Mouse (Mus musculus) G1E (cell line): ENCODE measurements around the gene Crhr2. TPM values are rescaled to one million over a fixed set of nuclear protein-coding genes. Genes with fewer than 3 reads are reported as not detected.
A peak's percentile ranks its signal among the peaks of the same experiment; 100 is the strongest.

ENCODE experiments used
- ATAC-seq: 2 replicates; pipeline ENCODE4 v1.8.0; 2016; ENCODE audit warnings: mild to moderate bottlenecking; ENCODE audit not compliant: insufficient number of reproducible peaks, poor library complexity, low FRiP score, severe bottlenecking; ENCODE audit errors: extremely low read depth
- DNase-seq: peaks from one replicate; pipeline ENCODE4 v3.0.0; 2012; ENCODE audit warnings: low spot score
- H3K27me3 ChIP-seq: 2 replicates; pipeline ENCODE4 v1.6.1; 2012; ENCODE audit warnings: mild to moderate bottlenecking, low read length, inconsistent platforms; ENCODE audit not compliant: insufficient read depth
- H3K36me3 ChIP-seq: replicated peaks from 2 replicates; pipeline ENCODE3; 2012; ENCODE audit warnings: mild to moderate bottlenecking, inconsistent platforms
- H3K4me1 ChIP-seq: 2 replicates; pipeline ENCODE4 v1.6.1; 2012; ENCODE audit warnings: low read depth, low read length, inconsistent platforms, mixed read lengths; ENCODE audit not compliant: insufficient read depth
- H3K4me3 ChIP-seq: 2 replicates; pipeline ENCODE4 v1.5.1; 2012; ENCODE audit warnings: low read depth, mild to moderate bottlenecking, inconsistent platforms, low read length, moderate library complexity, mixed read lengths
- H3K9me3 ChIP-seq: replicated peaks from 2 replicates; pipeline ENCODE4 v1.6.1; 2012; ENCODE audit warnings: inconsistent platforms
- CTCF ChIP-seq: IDR thresholded peaks from 2 replicates; pipeline ENCODE4 v1.5.1; 2012; ENCODE audit warnings: low read depth, low read length, inconsistent platforms, mixed read lengths
- GATA1 ChIP-seq: IDR thresholded peaks from 2 replicates; pipeline ENCODE4 v1.6.1; 2012; ENCODE audit warnings: borderline replicate concordance, low read length, inconsistent platforms, mixed read lengths
- GATA2 ChIP-seq: IDR thresholded peaks from 2 replicates; pipeline ENCODE4 v1.6.1; 2012; ENCODE audit warnings: low read depth, low read length, inconsistent platforms, borderline replicate concordance
- POLR2AphosphoS5 ChIP-seq: IDR thresholded peaks from 2 replicates; pipeline ENCODE4 v1.6.1; 2012; ENCODE audit warnings: low read depth, low read length, inconsistent platforms; ENCODE audit not compliant: insufficient replicate concordance
- TAL1 ChIP-seq: conservative IDR thresholded peaks from 2 replicates; pipeline ENCODE4 v1.6.1; 2012; ENCODE audit warnings: low read depth, low read length, inconsistent platforms, mixed read lengths
- polyA plus RNA-seq: library from polyadenylated mRNA; stranded (reverse); fragments of >175 nt; gene quantifications from 2 replicates; pipeline ENCODE4 v1.2.3, GENCODE M21; 2012
- total RNA-seq, 2 experiments: library from RNA; stranded (forward) in 1 of 2; stranded (reverse) in 1 of 2; fragments of 200-1000 nt in 1 of 2; fragments of >200 nt in 1 of 2; fragmentation: Nextera tagmentation in 1 of 2; gene quantifications; 2 replicates each; pipeline ENCODE4 v1.2.3; 2014 to 2017

Gene Crhr2
- total and polyA plus RNA-seq, 3 experiments = 0.22 TPM; not detected in 2

DNA sequence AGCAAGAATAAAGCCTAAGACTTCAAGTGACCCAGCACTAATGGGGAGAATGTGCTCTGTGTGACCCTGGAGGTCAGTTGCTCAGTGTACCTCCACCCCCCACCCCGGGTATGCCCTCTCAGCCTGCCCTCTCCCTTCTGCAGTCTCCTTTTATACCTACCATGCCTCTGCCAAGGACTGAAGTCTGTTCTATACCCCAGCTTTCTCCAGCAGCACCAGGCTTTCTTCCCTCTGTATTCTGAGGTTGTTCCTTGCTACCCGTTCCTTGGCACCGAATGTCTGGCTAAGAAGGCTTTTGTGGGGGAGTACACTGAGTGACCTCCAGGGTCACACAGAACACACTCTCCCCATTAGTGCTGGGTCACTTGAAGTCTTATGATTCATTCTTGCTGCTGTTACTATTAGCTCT lies 41.1 kb upstream of the Crhr2 start:
- ATAC-seq (no peak), DNase-seq (no peak)
- H3K4me3 ChIP-seq = no peak overlapping the region
- TF ChIP-seq TAL1 = no peak
- no peak for TF ChIP-seq GATA2
- no peak for TF ChIP-seq GATA1
- no peak for TF ChIP-seq CTCF
- TF ChIP-seq POLR2AphosphoS5 = no peak
- no peaks in the 10 kb centered on the region for H3K4me1 ChIP-seq
- no peaks in the 10 kb centered on the region for H3K9me3 ChIP-seq
- H3K36me3 ChIP-seq = no peaks in the 10 kb centered on the region
- 0 out of 2 replicates have a peak, but pooled peaks cover 2% of the 10 kb centered on the region for H3K27me3 ChIP-seq

DNA sequence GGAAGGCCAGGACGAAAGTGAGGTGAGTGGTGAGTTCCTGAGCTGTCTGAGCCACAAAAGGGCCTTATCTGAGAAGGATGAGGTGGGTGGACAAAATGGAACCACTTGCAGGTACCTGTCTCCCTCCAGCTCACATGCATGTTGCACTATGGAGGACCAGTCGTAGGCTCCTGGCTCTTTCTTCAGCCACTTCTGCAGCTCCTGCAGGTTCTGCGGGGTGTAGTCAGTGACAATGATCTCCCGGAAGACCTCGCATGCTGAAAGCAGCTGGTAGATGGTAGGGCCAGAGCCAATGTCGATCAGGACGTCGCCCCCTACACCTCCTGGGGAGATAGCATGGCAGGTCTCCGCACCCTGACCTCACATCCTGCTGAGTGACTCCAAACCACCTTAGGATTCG lies 40.4 kb upstream of the Crhr2 start:
- H3K9me3 ChIP-seq = no peaks in the 10 kb centered on the region
- ATAC-seq (no peak), DNase-seq (no peak)
- no peak overlapping the region for H3K4me3 ChIP-seq
- no peaks in the 10 kb centered on the region for H3K36me3 ChIP-seq
- TF ChIP-seq TAL1 (no peak), GATA1 (no peak), GATA2 (no peak), CTCF (no peak), POLR2AphosphoS5 (no peak)
- no peaks in the 10 kb centered on the region for H3K4me1 ChIP-seq
- H3K27me3 ChIP-seq = 0 out of 2 replicates have a peak, but pooled peaks cover 2% of the 10 kb centered on the region

- no peaks in the 10 kb centered on the region for H3K27me3 ChIP-seq
Measured at GRCm38 (mm10) chr6:55171638-55172037, 38.8 kb upstream of the Crhr2 start.

GRCm38 (mm10) chr6:55169818-55170217 lies 37.0 kb upstream of the Crhr2 start:
- H3K4me1 ChIP-seq = 0 out of 2 replicates have a peak, but pooled peaks cover 2% of the 10 kb centered on the region
- no peaks in the 10 kb centered on the region for H3K36me3 ChIP-seq
- ATAC-seq (no peak), DNase-seq (no peak)
- TF ChIP-seq GATA2 (no peak), POLR2AphosphoS5 (no peak), CTCF (no peak), GATA1 (no peak)
- 0 out of 2 replicates have a peak, but pooled peaks cover 2% of the 10 kb centered on the region for H3K27me3 ChIP-seq
- H3K9me3 ChIP-seq = no peaks in the 10 kb centered on the region
- H3K4me3 ChIP-seq = no peak overlapping the region

More at GRCm38 (mm10) chr6:55171638-55172037, 38.8 kb upstream of the Crhr2 start:
- DNase-seq = no peak
- H3K36me3 ChIP-seq = no peaks in the 10 kb centered on the region
- no peak overlapping the region for H3K4me3 ChIP-seq
- ATAC-seq = no peak
- 0 out of 2 replicates have a peak, but pooled peaks cover 2% of the 10 kb centered on the region for H3K4me1 ChIP-seq
- TF ChIP-seq POLR2AphosphoS5 (no peak), CTCF (no peak), GATA2 (no peak), GATA1 (no peak), TAL1 (no peak)
- H3K9me3 ChIP-seq = no peaks in the 10 kb centered on the region

- no peak overlapping the region for H3K4me3 ChIP-seq
- no peak for ATAC-seq
Measured at GRCm38 (mm10) chr6:55166777-55167463, 34.1 kb upstream of the Crhr2 start.

DNA sequence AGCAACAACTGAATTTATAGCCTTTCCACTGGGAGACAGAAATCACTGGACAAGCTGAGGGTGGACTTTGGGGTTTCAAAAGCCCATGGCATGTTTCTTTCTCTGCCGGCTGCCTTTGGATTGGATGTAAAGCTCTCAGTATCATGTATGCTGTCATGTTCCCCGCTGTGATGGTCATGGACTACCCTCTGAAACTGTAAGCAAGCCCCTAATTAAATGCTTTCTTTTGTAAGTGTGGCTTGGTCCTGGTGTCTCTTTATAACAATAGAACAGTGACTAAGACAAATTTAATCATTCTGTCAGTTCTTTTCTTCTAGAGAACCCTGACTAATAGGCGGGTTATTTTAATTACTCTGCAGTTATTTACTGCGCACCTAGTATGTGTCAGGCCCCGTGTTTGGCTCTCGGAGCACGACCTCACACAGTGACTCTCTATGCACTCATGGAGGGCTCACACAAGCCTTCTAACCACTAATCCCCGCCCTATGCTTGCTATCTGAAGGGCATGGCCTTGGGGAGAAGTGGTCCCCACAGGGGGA lies 30.3 kb upstream of the Crhr2 start:
- TF ChIP-seq GATA2 = no peak
- TF ChIP-seq CTCF = no peak
- no peak for TF ChIP-seq TAL1
- TF ChIP-seq POLR2AphosphoS5 = no peak
- no peak for TF ChIP-seq GATA1
- no peak overlapping the region for H3K4me3 ChIP-seq
- H3K36me3 ChIP-seq = no peaks in the 10 kb centered on the region
- ATAC-seq (no peak), DNase-seq (no peak)
- peaks cover 2% of the 10 kb centered on the region; the same call in 1 of the 2 replicates for H3K27me3 ChIP-seq
- H3K4me1 ChIP-seq = 0 out of 2 replicates have a peak, but pooled peaks cover 2% of the 10 kb centered on the region
- no peaks in the 10 kb centered on the region for H3K9me3 ChIP-seq

More at GRCm38 (mm10) chr6:55166777-55167463, 34.1 kb upstream of the Crhr2 start:
- Histone ChIP-seq H3K36me3 (no peaks in the 10 kb centered on the region), H3K9me3 (no peaks in the 10 kb centered on the region), H3K27me3 (peaks cover 2% of the 10 kb centered on the region; the same call in 1 of the 2 replicates), H3K4me1 (0 out of 2 replicates have a peak, but pooled peaks cover 2% of the 10 kb centered on the region)
- TF ChIP-seq CTCF (peak; percentile 91), TAL1 (no peak)
- DNase-seq = peak; percentile 48
